In genomic region chr1:164678303-164678702, GRCm38 (mm10) we compare ENCODE assay signal across 16 mouse cellular contexts.
"Had no signal": no experiment of that assay in that cellular context is flagged by ENCODE, and none has a peak within 500 bp of the region (broad histone marks: within the 10 kb centered on the region; RNA-seq: fewer than 3 reads in every experiment).

No protein-coding gene starts in this region.

- H3K4me1 ChIP-seq: limb, embryonic 10.5 days; limb, embryonic 13.5 days; liver, embryonic 13.5 days had no signal

- DNase-seq: kidney, adult 2 months; kidney, postnatal 25 days; layer of hippocampus, adult 9-11 months; liver; liver, embryonic 13.5 days; midbrain, embryonic 14.5 days; thymus, adult 2 months; thymus, postnatal 14 days; thymus, postnatal 4 days had no signal

- H3K36me3 ChIP-seq: limb, embryonic 10.5 days; limb, embryonic 13.5 days; liver, embryonic 13.5 days; lung, embryonic 15.5 days had no signal

- H3K4me2 ChIP-seq: limb, embryonic 13.5 days; liver, embryonic 13.5 days; lung, embryonic 15.5 days; midbrain, embryonic 11.5 days had no signal

- H3K27ac ChIP-seq: kidney, postnatal 0 days; layer of hippocampus, adult 2 months; limb, embryonic 10.5 days; limb, embryonic 13.5 days; liver, embryonic 13.5 days; lung, embryonic 15.5 days had no signal

- H3K9me3 ChIP-seq: limb, embryonic 10.5 days; limb, embryonic 13.5 days; liver, embryonic 13.5 days; lung, embryonic 15.5 days had no signal

- H3K9ac ChIP-seq: limb, embryonic 13.5 days; liver, embryonic 13.5 days; lung, embryonic 15.5 days had no signal

- H3K4me3 ChIP-seq: layer of hippocampus, adult 2 months; limb, embryonic 10.5 days; limb, embryonic 13.5 days; liver, embryonic 13.5 days; lung, embryonic 15.5 days had no signal

- H3K27me3 ChIP-seq: limb, embryonic 13.5 days; liver, embryonic 13.5 days; lung, embryonic 15.5 days had no signal

- ATAC-seq: intestine, postnatal 0 days had no signal
